Mouse (Mus musculus): Measurements from ENCODE around the gene Elf1. TPM values are rescaled to one million over a fixed set of nuclear protein-coding genes. Genes with fewer than 3 reads are reported as not detected.

Gene Elf1
- polyA plus RNA-seq, 2 experiments, result 15.3 to 15.8 TPM

GRCm38 (mm10) chr14:79587852-79588229, 106.8 kb downstream of the Elf1 start:
- H3K4me1 ChIP-seq (ENCODE audit: control insufficient read depth, insufficient read depth, low read length), result peaks cover 16% of the 10 kb centered on the region
- H3K4me3 ChIP-seq (replicated peaks; ENCODE audit: low read length), result peak overlapping the region; percentile 67
- TF ChIP-seq POLR2A (IDR thresholded peaks at IDR 0.05; ENCODE audit: borderline replicate concordance, extremely low read depth, insufficient read depth, insufficient read length), result no peak
- 0 out of 2 replicates have a peak, but pooled peaks cover 8% of the 10 kb centered on the region for H3K36me3 ChIP-seq (ENCODE audit: control insufficient read depth, insufficient read depth, low read length)
- WGBS, result 2% methylated on average over 9 of the region's 9 CpGs
- DNase-seq (ENCODE audit: low spot score), result no peak
- peak overlapping the region; percentile 75 for H3K9ac ChIP-seq (ENCODE audit: low read depth, low read length, severe bottlenecking)
- H3K4me2 ChIP-seq (replicated peaks; ENCODE audit: low read depth, low read length, severe bottlenecking), result peak overlapping the region; percentile 62
- H3K27ac ChIP-seq (replicated peaks; ENCODE audit: low read depth, low read length), result peak overlapping the region; percentile 98
- no peaks in the 10 kb centered on the region for H3K27me3 ChIP-seq (ENCODE audit: control insufficient read depth, insufficient read depth, low read length)
- ATAC-seq (ENCODE audit: low FRiP score, low read depth), result peak; percentile 1; the same call in 1 of the 2 replicates
- H3K9me3 ChIP-seq (ENCODE audit: control insufficient read depth, low read length), result no peaks in the 10 kb centered on the region

DNA sequence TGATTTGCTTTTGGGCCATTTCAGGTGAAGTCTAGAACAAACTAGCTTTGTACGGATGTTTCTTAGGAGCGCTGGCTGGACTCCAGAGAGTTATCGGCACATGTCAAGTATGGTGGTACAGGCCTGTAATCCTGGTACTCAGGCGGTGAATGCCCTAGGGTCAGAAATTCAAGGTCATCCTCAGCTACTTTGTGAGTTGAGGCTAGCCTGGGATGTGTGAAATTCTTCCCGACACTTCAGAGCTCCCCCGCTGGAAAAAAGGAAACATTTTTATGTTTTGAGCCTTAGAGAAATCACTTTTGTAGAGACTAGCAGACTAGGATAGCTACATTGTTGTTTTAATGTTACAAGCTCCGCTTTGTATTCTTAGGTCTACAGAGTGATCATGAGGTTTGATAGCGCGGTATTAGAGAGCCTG, 107.5 kb downstream of the Elf1 start:
- Histone ChIP-seq H3K9me3 (ENCODE audit: control insufficient read depth, low read length) (no peaks in the 10 kb centered on the region), H3K4me1 (ENCODE audit: control insufficient read depth, insufficient read depth, low read length) (peaks cover 16% of the 10 kb centered on the region), H3K9ac (ENCODE audit: low read depth, low read length, severe bottlenecking) (peak overlapping the region; percentile 75), H3K27me3 (ENCODE audit: control insufficient read depth, insufficient read depth, low read length) (no peaks in the 10 kb centered on the region), H3K27ac (replicated peaks; ENCODE audit: low read depth, low read length) (no peak overlapping the region), H3K4me3 (replicated peaks; ENCODE audit: low read length) (peak overlapping the region; percentile 67), H3K4me2 (replicated peaks; ENCODE audit: low read depth, low read length, severe bottlenecking) (peak overlapping the region; percentile 62), H3K36me3 (ENCODE audit: control insufficient read depth, insufficient read depth, low read length) (0 out of 2 replicates have a peak, but pooled peaks cover 8% of the 10 kb centered on the region)
- DNase-seq (ENCODE audit: low spot score) (no peak), ATAC-seq (ENCODE audit: low FRiP score, low read depth) (no peak)
- 89% methylated on average over 9 of the region's 9 CpGs for WGBS
- TF ChIP-seq POLR2A (IDR thresholded peaks at IDR 0.05; ENCODE audit: borderline replicate concordance, extremely low read depth, insufficient read depth, insufficient read length), result no peak

GRCm38 (mm10) chr14:79589401-79589800, 108.4 kb downstream of the Elf1 start:
- H3K9me3 ChIP-seq (ENCODE audit: control insufficient read depth, low read length), result no peaks in the 10 kb centered on the region
- no peak overlapping the region for H3K27ac ChIP-seq (replicated peaks; ENCODE audit: low read depth, low read length)
- 0 out of 2 replicates have a peak, but pooled peaks cover 8% of the 10 kb centered on the region for H3K36me3 ChIP-seq (ENCODE audit: control insufficient read depth, insufficient read depth, low read length)
- ATAC-seq (ENCODE audit: low FRiP score, low read depth) (no peak), DNase-seq (ENCODE audit: low spot score) (no peak)
- TF ChIP-seq POLR2A (IDR thresholded peaks at IDR 0.05; ENCODE audit: borderline replicate concordance, extremely low read depth, insufficient read depth, insufficient read length), result no peak
- H3K4me3 ChIP-seq (replicated peaks; ENCODE audit: low read length), result no peak overlapping the region
- 89% methylated on average over 6 of the region's 6 CpGs for whole genome bisulfite sequencing
- no peaks in the 10 kb centered on the region for H3K27me3 ChIP-seq (ENCODE audit: control insufficient read depth, insufficient read depth, low read length)
- peaks cover 16% of the 10 kb centered on the region for H3K4me1 ChIP-seq (ENCODE audit: control insufficient read depth, insufficient read depth, low read length)
- H3K9ac ChIP-seq (ENCODE audit: low read depth, low read length, severe bottlenecking), result no peak overlapping the region
- no peak overlapping the region for H3K4me2 ChIP-seq (replicated peaks; ENCODE audit: low read depth, low read length, severe bottlenecking)

DNA sequence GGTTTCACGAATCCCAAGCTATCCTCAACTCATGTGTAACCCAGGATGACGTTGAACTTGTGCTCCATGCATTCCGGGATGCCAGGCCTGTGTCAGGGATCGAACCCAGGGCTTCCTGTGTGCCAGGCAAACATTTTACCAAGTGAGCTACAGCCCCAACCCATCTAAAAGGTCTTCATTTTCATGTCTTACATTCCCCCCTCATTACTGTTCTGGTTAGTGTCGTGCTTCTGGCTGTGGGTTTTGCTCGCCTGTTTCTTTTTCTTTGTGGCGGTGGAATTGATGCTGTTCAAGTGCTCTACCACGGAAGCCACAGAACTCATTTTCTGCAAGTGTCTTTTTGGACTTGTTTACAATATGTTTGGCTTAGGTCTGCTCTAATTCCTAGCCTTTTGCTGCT, 109.9 kb downstream of the Elf1 start:
- H3K4me1 ChIP-seq (ENCODE audit: control insufficient read depth, insufficient read depth, low read length), result peaks cover 16% of the 10 kb centered on the region
- H3K9me3 ChIP-seq (ENCODE audit: control insufficient read depth, low read length), result no peaks in the 10 kb centered on the region
- H3K27ac ChIP-seq (replicated peaks; ENCODE audit: low read depth, low read length), result no peak overlapping the region
- H3K4me2 ChIP-seq (replicated peaks; ENCODE audit: low read depth, low read length, severe bottlenecking), result no peak overlapping the region
- no peak overlapping the region for H3K9ac ChIP-seq (ENCODE audit: low read depth, low read length, severe bottlenecking)
- no peak overlapping the region for H3K4me3 ChIP-seq (replicated peaks; ENCODE audit: low read length)
- DNase-seq (ENCODE audit: low spot score), result no peak
- no peak for TF ChIP-seq POLR2A (IDR thresholded peaks at IDR 0.05; ENCODE audit: borderline replicate concordance, extremely low read depth, insufficient read depth, insufficient read length)
- no peaks in the 10 kb centered on the region for H3K27me3 ChIP-seq (ENCODE audit: control insufficient read depth, insufficient read depth, low read length)
- no peak for ATAC-seq (ENCODE audit: low FRiP score, low read depth)
- 93% methylated on average over 8 of the region's 8 CpGs for WGBS
- peaks cover 17% of the 10 kb centered on the region; the same call in 1 of the 2 replicates for H3K36me3 ChIP-seq (ENCODE audit: control insufficient read depth, insufficient read depth, low read length)

- no peak overlapping the region for H3K27ac ChIP-seq (replicated peaks; ENCODE audit: low read depth, low read length)
- H3K9ac ChIP-seq (ENCODE audit: low read depth, low read length, severe bottlenecking), result no peak overlapping the region
- H3K36me3 ChIP-seq (ENCODE audit: control insufficient read depth, insufficient read depth, low read length), result peaks cover 20% of the 10 kb centered on the region
- H3K4me3 ChIP-seq (replicated peaks; ENCODE audit: low read length), result no peak overlapping the region
- no peak for DNase-seq (ENCODE audit: low spot score)
- H3K4me1 ChIP-seq (ENCODE audit: control insufficient read depth, insufficient read depth, low read length), result peaks cover 14% of the 10 kb centered on the region
- WGBS, result 98% methylated on average over 2 of the region's 2 CpGs
- H3K4me2 ChIP-seq (replicated peaks; ENCODE audit: low read depth, low read length, severe bottlenecking), result no peak overlapping the region
- no peaks in the 10 kb centered on the region for H3K27me3 ChIP-seq (ENCODE audit: control insufficient read depth, insufficient read depth, low read length)
- no peaks in the 10 kb centered on the region for H3K9me3 ChIP-seq (ENCODE audit: control insufficient read depth, low read length)
- no peak for TF ChIP-seq POLR2A (IDR thresholded peaks at IDR 0.05; ENCODE audit: borderline replicate concordance, extremely low read depth, insufficient read depth, insufficient read length)
- no peak for ATAC-seq (ENCODE audit: low FRiP score, low read depth)
Measured at GRCm38 (mm10) chr14:79591611-79592010, 110.6 kb downstream of the Elf1 start.

DNA sequence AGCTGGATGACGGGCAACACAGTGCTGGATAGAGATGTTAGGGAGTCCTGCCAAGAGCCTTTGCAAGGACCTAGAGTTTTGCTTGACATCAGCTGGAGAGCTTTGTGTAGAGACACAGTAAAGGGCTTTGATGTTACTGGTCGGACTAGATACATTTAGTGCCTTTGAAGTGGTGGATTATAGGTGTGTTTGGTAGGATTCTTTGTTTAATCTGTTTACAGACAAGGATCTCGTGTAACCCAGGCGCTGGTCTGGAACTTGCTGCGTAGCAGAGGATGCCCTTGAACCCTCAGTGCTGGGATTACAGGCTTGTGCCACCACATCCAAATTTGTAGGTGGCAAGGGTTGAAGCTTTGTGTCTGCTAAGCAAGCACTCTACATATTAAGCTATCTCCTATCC, 113.1 kb downstream of the Elf1 start:
- Histone ChIP-seq H3K9me3 (ENCODE audit: control insufficient read depth, low read length) (no peaks in the 10 kb centered on the region), H3K4me3 (replicated peaks; ENCODE audit: low read length) (no peak overlapping the region), H3K4me1 (ENCODE audit: control insufficient read depth, insufficient read depth, low read length) (peaks cover 3% of the 10 kb centered on the region; the same call in 1 of the 2 replicates), H3K9ac (ENCODE audit: low read depth, low read length, severe bottlenecking) (no peak overlapping the region), H3K4me2 (replicated peaks; ENCODE audit: low read depth, low read length, severe bottlenecking) (no peak overlapping the region), H3K27me3 (ENCODE audit: control insufficient read depth, insufficient read depth, low read length) (no peaks in the 10 kb centered on the region), H3K36me3 (ENCODE audit: control insufficient read depth, insufficient read depth, low read length) (peaks cover 39% of the 10 kb centered on the region), H3K27ac (replicated peaks; ENCODE audit: low read depth, low read length) (no peak overlapping the region)
- ATAC-seq (ENCODE audit: low FRiP score, low read depth) (no peak), DNase-seq (ENCODE audit: low spot score) (no peak)
- 88% methylated on average over 5 of the region's 5 CpGs for WGBS
- no peak for TF ChIP-seq POLR2A (IDR thresholded peaks at IDR 0.05; ENCODE audit: borderline replicate concordance, extremely low read depth, insufficient read depth, insufficient read length)
